Mouse (Mus musculus) urinary bladder, postnatal 14 days (tissue): ENCODE measurements at regions not wholly inside any gene's neighbourhood (a gene's known extent, or its start where the extent isn't known, plus 50 kb on each side); places are given as distances from the start of the nearest gene placed in this dataset.
A peak's percentile ranks its signal among the peaks of the same experiment; 100 is the strongest.

Experiments
- DNase-seq: peaks from one replicate; pipeline ENCODE4 v3.0.0; 2021; ENCODE audit warnings: low spot score

- no peak for DNase-seq
Measured at GRCm38 (mm10) chr7:129772540-129773331, 181.1 kb downstream of the Wdr11 start.

- peak; percentile 33 for DNase-seq
Measured at GRCm38 (mm10) chr7:129774261-129774861, 182.7 kb downstream of the Wdr11 start.

DNA sequence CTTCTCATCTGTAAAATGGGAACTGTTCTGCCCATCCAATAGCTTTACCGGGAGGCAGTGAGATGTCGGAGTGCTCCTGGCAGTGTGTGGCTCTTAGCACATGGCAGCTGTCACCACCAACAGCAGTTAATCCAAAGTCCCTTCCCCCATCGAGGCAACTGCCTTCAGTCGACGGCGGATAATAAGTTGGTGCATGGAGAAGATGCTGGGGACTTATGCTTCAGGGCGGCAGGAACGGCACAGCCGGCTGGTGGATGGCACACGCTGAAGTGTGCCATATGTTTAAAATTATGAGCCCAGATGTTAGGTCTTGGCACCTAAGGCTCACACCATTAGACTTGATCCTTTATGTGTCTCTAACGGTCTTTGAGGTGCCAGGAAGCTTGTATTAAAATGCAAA is 183.5 kb downstream of the Wdr11 start:
- no peak for DNase-seq

DNA sequence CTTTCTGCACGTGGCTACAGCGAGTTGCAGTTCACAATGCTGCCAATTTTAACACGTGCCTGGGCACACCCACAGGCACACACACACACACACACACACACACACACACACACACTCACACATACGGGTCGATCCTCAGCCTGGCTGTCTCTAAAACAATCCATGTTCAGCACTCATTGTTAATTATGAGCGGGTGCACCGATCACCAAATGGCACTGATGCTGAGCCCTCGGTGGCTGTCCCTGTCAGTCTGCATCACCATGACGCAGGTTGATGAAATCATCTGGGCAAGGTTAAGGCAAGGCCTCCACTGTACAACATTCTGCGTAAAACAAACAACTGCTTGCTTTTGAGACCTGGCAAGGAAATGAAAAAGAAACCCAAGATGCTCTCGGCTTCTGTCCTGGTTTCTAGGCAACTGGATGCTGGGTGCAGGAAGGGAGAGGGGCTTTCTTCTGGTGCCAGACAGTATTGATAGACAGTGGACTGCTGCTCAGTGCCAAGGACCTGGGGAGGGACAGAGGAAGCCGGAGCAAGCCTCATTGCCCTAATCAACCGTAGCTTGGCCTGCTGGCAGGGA is 187.3 kb downstream of the Wdr11 start:
- no peak for DNase-seq

DNA sequence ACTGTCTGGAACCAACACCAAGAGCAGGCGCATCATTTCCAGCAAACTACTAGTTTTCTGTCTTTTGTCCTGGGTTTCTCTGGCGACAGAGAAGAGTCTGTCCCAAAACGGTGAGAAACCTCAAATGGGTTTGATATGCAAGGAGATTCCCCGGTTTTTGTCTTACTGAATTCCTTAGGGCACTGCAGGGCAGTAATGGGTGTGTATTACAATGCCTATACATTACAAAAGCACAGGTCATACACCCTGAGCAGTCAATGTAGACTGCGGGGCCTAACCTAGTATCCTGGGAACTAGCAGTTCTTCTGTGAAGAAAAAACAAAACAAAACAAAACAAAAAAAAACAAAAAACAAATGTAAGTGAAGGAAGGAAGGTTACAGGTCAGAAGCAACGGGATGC is 188.3 kb downstream of the Wdr11 start:
- no peak for DNase-seq

- DNase-seq, result no peak
Measured at GRCm38 (mm10) chr7:129781756-129782155, 190.1 kb downstream of the Wdr11 start.

- DNase-seq, result no peak
Measured at GRCm38 (mm10) chr7:129784966-129785365, 193.3 kb downstream of the Wdr11 start.

GRCm38 (mm10) chr7:129787011-129787410 is 195.3 kb downstream of the Wdr11 start:
- no peak for DNase-seq

DNA sequence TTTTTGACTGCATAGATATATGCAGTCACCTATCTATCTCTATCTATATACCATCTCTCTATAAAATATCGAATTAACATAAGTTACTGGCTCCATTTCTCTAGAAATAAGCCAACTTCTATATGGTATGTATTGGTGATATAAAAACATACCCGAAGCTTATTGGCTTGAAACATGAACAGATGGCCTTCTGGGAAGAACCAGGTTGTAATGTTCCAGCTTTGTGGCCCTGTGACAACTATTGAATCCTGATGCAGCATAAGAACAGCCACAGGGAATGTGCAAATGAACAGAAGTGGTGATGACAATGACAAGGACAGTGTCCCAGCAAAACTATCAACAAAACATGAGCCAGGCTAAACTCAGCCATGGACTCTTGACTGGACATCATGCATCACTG is 196.1 kb downstream of the Wdr11 start:
- DNase-seq, result no peak

- DNase-seq, result no peak
Measured at GRCm38 (mm10) chr7:129789461-129789860, 197.8 kb downstream of the Wdr11 start.

DNA sequence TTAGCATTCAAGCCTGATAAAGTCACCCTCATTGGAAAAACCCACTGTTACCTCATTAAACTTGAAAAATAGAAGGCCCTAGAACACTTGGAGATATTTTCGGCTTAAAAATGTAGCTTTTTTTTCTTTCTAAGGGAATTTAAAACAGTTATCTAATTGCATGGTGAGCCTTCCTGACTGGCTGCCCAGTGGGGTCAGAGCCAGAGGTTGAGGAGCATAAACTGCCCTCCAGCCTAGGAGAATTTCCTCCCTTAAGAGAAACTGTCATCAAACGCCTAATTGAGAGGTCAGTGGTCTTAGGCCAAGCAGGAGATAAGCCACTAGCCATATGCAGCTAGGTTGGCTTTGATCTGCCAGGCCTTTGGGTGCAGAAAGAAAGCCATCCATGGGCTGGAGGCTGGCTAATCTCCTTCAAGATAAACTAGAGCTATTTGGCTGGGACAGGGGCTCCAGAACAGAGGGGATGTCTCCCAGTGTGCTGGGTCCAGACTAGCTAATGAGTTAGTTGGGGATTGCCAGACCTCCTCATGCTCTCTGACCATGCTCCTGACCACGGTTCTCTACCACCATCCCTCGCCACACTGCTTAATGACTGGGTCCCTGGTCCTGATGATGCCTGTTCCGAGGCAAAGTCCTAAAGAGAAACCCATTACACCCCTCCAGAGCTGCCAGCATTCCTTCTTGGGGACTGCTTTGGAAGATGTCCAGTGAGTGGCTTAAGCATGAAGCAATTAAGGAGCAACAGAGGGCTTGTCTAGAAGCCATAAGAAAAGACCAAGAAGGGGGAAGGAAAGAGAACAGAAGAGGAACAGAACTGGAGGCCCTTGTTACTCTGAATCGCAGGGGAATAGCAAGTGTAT is 199.2 kb downstream of the Wdr11 start:
- peak; percentile 19 for DNase-seq

DNA sequence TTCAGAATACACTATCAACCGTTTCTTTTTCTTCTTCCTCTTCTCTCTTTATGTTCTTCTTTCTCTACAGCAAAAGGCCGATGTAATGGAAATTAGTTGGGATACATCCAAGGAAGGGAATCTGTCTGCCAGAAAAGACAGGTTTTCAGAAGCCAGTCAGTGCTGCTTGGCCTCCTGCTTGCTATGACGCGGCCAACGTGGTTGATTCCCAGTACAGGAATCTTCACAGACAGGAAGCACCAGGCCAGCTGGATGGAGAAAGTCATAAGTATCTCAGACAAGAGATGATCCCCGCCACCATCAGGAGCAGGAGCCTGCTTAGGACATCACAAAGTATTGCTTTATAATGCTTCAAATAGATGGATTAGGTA is 199.8 kb downstream of the Wdr11 start:
- DNase-seq, result peak; percentile 33

DNA sequence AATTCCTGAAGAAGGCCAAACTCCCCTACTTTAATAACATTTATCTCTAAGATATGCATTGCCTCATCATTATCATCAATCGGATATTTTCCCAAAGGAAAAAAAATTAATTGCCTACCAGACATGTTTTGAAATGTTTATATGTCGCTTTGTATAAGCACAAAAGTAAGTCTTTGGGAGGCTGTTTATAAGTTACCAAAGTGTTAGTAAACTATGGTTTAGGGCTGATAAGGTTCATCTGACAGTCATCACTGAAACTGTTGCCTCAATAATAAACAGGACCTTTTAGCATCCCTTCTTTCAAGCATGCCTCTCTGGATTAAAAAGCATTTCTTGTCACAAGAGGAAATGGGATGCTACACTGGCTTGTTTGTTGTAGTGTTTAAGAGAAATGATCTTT is 202.1 kb downstream of the Wdr11 start:
- DNase-seq, result no peak

GRCm38 (mm10) chr7:129794276-129794675 is 202.6 kb downstream of the Wdr11 start:
- DNase-seq, result no peak

GRCm38 (mm10) chr7:129798525-129798924 is 206.9 kb downstream of the Wdr11 start:
- no peak for DNase-seq

GRCm38 (mm10) chr7:129800461-129800867 is 208.8 kb downstream of the Wdr11 start:
- no peak for DNase-seq

GRCm38 (mm10) chr7:129801431-129801847 is 209.8 kb downstream of the Wdr11 start:
- DNase-seq, result no peak

DNA sequence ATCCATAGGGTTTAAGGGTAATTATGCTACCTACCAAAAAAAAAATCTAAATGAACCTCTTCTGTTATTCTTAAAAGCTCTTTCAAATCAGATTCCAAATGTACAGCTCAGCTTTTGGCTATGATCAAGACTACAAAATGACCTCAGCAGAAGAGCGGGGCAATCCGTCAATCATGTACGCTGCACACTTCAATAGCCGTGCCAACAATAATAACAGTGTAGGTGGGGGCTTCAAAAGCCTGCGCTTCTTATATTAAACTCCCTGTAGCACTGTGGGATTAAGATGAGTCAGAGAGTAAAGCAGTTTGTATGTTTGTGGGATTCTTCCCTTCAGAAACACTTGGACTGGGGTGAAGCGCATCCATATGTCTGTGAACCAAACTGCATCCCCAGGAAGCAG is 210.5 kb downstream of the Wdr11 start:
- DNase-seq, result no peak

DNA sequence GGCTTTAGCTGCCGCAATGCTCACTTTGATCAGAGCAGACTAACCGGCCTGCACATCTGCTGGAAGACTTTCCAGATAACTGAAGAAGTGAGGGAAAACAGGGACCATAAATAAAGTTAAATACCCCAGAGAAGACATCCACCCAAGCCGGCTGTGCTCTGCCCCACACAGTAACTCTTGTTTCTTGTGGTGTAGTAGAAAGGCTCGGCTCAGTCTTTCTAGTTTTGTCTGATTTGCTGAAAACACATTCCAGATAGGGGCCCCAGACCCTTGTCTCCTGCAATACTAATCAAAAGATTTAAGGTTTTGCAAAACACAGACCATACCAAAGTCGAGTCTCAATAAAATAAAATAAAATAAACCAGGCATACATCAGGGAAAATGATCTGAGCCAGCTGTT is 213.7 kb downstream of the Wdr11 start:
- DNase-seq, result no peak

DNA sequence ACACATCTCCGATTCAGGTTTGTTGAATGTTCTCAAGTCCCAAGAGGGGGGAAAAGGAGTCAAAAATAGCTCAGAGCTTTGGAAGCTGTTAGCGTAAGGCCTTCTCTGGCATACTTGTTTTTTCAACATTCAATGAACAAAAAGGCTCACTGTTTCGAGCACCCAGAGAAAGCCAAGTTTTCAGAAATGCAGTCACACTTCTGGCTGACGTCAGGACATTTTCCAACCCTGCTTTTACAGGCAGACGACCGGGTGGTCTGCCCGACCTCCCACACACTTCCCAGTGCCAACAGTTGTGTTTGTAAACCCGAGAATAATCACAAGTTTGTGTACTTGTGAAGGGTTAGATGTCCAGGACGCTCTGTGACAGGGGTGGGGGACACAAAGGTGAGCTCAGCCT is 218.5 kb downstream of the Wdr11 start:
- DNase-seq, result no peak

DNA sequence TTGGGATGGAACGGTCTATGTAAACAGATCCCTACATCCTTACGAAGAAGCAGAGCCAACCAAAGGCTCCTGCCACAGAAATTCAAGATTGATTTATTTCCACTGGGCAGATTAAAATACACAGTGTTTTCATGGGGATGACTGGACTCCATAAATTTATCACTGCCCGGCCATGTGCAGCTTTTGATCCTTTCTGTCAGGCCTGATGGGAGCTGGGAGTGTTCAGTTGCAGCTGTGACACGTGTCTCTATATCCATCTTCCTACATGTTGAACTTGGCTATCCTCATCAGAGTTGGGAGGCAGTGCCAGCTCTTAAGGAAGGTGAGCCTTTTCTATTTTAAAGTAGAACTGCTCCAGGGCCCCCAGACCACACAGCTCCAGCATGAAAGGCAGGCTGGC is 218.9 kb downstream of the Wdr11 start:
- DNase-seq, result no peak

DNA sequence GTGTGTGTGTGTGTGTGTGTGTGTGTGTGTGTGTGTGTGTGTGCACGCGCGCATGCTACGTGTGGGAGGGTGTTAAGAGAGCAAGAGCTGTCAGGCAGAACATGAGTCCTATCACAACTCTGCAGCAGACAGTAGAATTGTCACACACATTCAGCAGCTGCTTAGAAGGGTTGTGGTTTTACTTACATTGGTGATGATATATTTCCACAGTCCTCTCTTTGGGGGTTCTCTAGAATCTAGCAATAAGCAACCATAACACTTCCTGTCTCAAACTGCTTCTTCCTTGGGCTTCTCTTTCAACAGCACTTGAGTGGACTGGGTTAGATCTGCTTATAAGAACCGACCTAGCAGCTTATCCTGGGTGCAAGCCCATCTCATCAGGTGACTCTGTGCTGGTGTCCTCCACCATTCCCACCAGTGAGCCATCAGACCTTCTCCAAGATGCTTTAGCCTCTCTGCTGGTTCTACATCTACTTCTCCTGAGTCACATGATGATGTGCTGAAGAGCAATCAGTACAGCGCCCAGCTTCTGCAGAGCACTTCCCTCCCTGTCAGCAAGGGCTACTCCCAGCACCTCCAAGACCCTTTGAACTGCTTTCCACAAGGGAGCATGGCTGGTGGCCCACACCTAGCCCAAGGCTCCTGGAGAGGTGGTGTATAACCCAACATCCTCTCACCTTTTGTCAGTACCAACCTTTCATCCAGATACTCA is 222.6 kb downstream of the Wdr11 start:
- no peak for DNase-seq
